Mouse (Mus musculus) embryo, embryonic 9.5 days (tissue): Measurements from ENCODE around the gene Islr.
"Not testable (repeated sequence)": the region's sequence is repeated elsewhere in the genome, so short reads cannot be mapped to it uniquely, and the experiment has no call there.

Experiments
- DNase-seq: peaks from one replicate; pipeline ENCODE4 v3.0.0-alpha.2; 2017; ENCODE audit errors: extremely low spot score

Islr gene

GRCm38 (mm10) chr9:58203516-58204447 lies at the start of gene Islr, which contains the start of gene Islr2:
TSS of gene Islr (minus strand) at chr9:58204306.
TSS of gene Islr2 (minus strand) at chr9:58204319.
- DNase-seq, result peak; percentile 80

- not testable (repeated sequence) for DNase-seq
Measured at GRCm38 (mm10) chr9:58253805-58254122, 49.7 kb upstream of the Islr start.

- peak; percentile 96 for DNase-seq
Measured at GRCm38 (mm10) chr9:58253033-58253804, 49.1 kb upstream of the Islr start, which contains the start of gene Stoml1. TSS of gene Stoml1 (plus strand) at chr9:58253164.

GRCm38 (mm10) chr9:58250730-58251129 lies 46.6 kb upstream of the Islr start:
- not testable (repeated sequence) for DNase-seq

- DNase-seq, result no peak
Measured at GRCm38 (mm10) chr9:58250322-58250721, 46.2 kb upstream of the Islr start.

- peak; percentile 68 for DNase-seq
Measured at GRCm38 (mm10) chr9:58249592-58250192, 45.6 kb upstream of the Islr start, which contains the start of gene Pml. TSS of gene Pml (minus strand) at chr9:58249786.

- no peak for DNase-seq
Measured at GRCm38 (mm10) chr9:58248746-58249413, 44.8 kb upstream of the Islr start.

- DNase-seq, result peak; percentile 79
Measured at GRCm38 (mm10) chr9:58247064-58247759, 43.1 kb upstream of the Islr start.

- no peak for DNase-seq
Measured at GRCm38 (mm10) chr9:58246083-58246591, 42.0 kb upstream of the Islr start.

GRCm38 (mm10) chr9:58243696-58244095 lies 39.6 kb upstream of the Islr start:
- DNase-seq, result no peak

- DNase-seq, result no peak
Measured at GRCm38 (mm10) chr9:58242696-58243095, 38.6 kb upstream of the Islr start.

- no peak for DNase-seq
Measured at GRCm38 (mm10) chr9:58241780-58242485, 37.8 kb upstream of the Islr start.

GRCm38 (mm10) chr9:58234502-58235015 lies 30.5 kb upstream of the Islr start:
- DNase-seq, result no peak

- no peak for DNase-seq
Measured at GRCm38 (mm10) chr9:58232374-58232773, 28.3 kb upstream of the Islr start.

GRCm38 (mm10) chr9:58231746-58232145 lies 27.6 kb upstream of the Islr start:
- no peak for DNase-seq

GRCm38 (mm10) chr9:58228777-58229466 lies 24.8 kb upstream of the Islr start:
- no peak for DNase-seq

GRCm38 (mm10) chr9:58225915-58226913 lies 22.1 kb upstream of the Islr start:
- peak; percentile 50 for DNase-seq

GRCm38 (mm10) chr9:58224356-58224755 lies 20.2 kb upstream of the Islr start:
- DNase-seq, result no peak
